Mouse (Mus musculus): ENCODE measurements at regions not wholly inside any gene's neighbourhood (a gene's known extent, or its start where the extent isn't known, plus 50 kb on each side); places are given as distances from the start of the nearest gene placed in this dataset.

- DNase-seq = no peak
- intact Hi-C loops (cut with DNase I) = no loop called here
Observed at GRCm38 (mm10) chr1:61238668-61239067, 260.9 kb downstream of the Icos start.

GRCm38 (mm10) chr1:61257561-61257960 lies 279.8 kb downstream of the Icos start:
- DNase-seq = no peak
- intact Hi-C loops (cut with DNase I) = no loop called here

- no peak for DNase-seq
- intact Hi-C loops (cut with DNase I) = no loop called here
Observed at GRCm38 (mm10) chr1:61263466-61263865, 285.7 kb downstream of the Icos start.

- DNase-seq = no peak
- intact Hi-C loops (cut with DNase I) = no loop called here
Observed at GRCm38 (mm10) chr1:61265706-61266127, 288.0 kb downstream of the Icos start.

- intact Hi-C loops (cut with DNase I) = no loop called here
- no peak for DNase-seq
Observed at GRCm38 (mm10) chr1:61273843-61274242, 296.1 kb downstream of the Icos start.

- intact Hi-C loops (cut with DNase I) = no loop called here
Observed at GRCm38 (mm10) chr1:61274244-61274643, 296.5 kb downstream of the Icos start.

GRCm38 (mm10) chr1:61277170-61277710 lies 299.5 kb downstream of the Icos start:
- intact Hi-C loops (cut with DNase I) = no loop called here

More at GRCm38 (mm10) chr1:61274244-61274643, 296.5 kb downstream of the Icos start:
- no peak for DNase-seq

GRCm38 (mm10) chr1:61288185-61288584 lies 310.5 kb downstream of the Icos start:
- intact Hi-C loops (cut with DNase I) = no loop called here
- no peak for DNase-seq

More at GRCm38 (mm10) chr1:61277170-61277710, 299.5 kb downstream of the Icos start:
- DNase-seq = no peak

GRCm38 (mm10) chr1:61288946-61289345 lies 311.2 kb downstream of the Icos start:
- no peak for DNase-seq
- intact Hi-C loops (cut with DNase I) = no loop called here

GRCm38 (mm10) chr1:61289552-61289951 lies 311.8 kb downstream of the Icos start:
- DNase-seq = no peak
- intact Hi-C loops (cut with DNase I) = no loop called here

- no peak for DNase-seq
- intact Hi-C loops (cut with DNase I) = no loop called here
Observed at GRCm38 (mm10) chr1:61293106-61293505, 315.4 kb downstream of the Icos start.

- intact Hi-C loops (cut with DNase I) = loop anchor here (5.0 kb wide), 1 partner anchor 113 kb away; no protein-coding TSS in a partner anchor
- no peak for DNase-seq
Observed at GRCm38 (mm10) chr1:61295219-61295618, 317.5 kb downstream of the Icos start.

- no peak for DNase-seq
- intact Hi-C loops (cut with DNase I) = loop anchor here (5.0 kb wide), 1 partner anchor 115 kb away; no protein-coding TSS in a partner anchor
Observed at GRCm38 (mm10) chr1:61296831-61297230, 319.1 kb downstream of the Icos start.

- no peak for DNase-seq
- intact Hi-C loops (cut with DNase I) = loop anchor here (5.0 kb wide), 1 partner anchor 115 kb away; no protein-coding TSS in a partner anchor
Observed at GRCm38 (mm10) chr1:61297361-61297760, 319.6 kb downstream of the Icos start.

GRCm38 (mm10) chr1:61298064-61298463 lies 320.3 kb downstream of the Icos start:
- no peak for DNase-seq
- intact Hi-C loops (cut with DNase I) = loop anchor here (2.0 to 5.0 kb wide), 2 partner anchors 116 to 473 kb away; no protein-coding TSS in a partner anchor

GRCm38 (mm10) chr1:61298779-61299178 lies 321.1 kb downstream of the Icos start:
- no peak for DNase-seq
- intact Hi-C loops (cut with DNase I) = loop anchor here (2.0 to 5.0 kb wide), 2 partner anchors 116 to 472 kb away; no protein-coding TSS in a partner anchor

- intact Hi-C loops (cut with DNase I) = loop anchor here (2.0 kb wide), 1 partner anchor 76 kb away; no protein-coding TSS in a partner anchor
- no peak for DNase-seq
Observed at GRCm38 (mm10) chr1:61300491-61300890, 322.8 kb downstream of the Icos start.

- intact Hi-C loops (cut with DNase I) = loop anchor here (2.0 kb wide), 1 partner anchor 75 kb away; no protein-coding TSS in a partner anchor
- DNase-seq = no peak
Observed at GRCm38 (mm10) chr1:61301041-61302030, 323.6 kb downstream of the Icos start.

- DNase-seq = no peak
- intact Hi-C loops (cut with DNase I) = no loop called here
Observed at GRCm38 (mm10) chr1:61302570-61303071, 324.9 kb downstream of the Icos start.

GRCm38 (mm10) chr1:61306296-61306695 lies 328.6 kb downstream of the Icos start:
- intact Hi-C loops (cut with DNase I) = no loop called here

GRCm38 (mm10) chr1:61309563-61309962 lies 329.1 kb upstream of the Pard3b start:
- intact Hi-C loops (cut with DNase I) = no loop called here
- DNase-seq = no peak

More at GRCm38 (mm10) chr1:61306296-61306695, 328.6 kb downstream of the Icos start:
- DNase-seq = no peak

Measured in gastrocnemius, postnatal 36 days (tissue).